Mouse (Mus musculus) adipocyte (in vitro differentiated cells): ENCODE measurements around the gene Ccl17.
"Not testable (repeated sequence)": the region's sequence is repeated elsewhere in the genome, so short reads cannot be mapped to it uniquely, and the experiment has no call there.

ENCODE experiments used
- DNase-seq: peaks from one replicate; pipeline ENCODE4 v3.0.0-alpha.2; 2016; ENCODE audit warnings: low spot score

Ccl17 gene

GRCm38 (mm10) chr8:94826210-94826609 is 16.0 kb downstream of the Ccl17 start:
- DNase-seq: no peak

- DNase-seq: no peak
Measured at GRCm38 (mm10) chr8:94828284-94828683, 18.0 kb downstream of the Ccl17 start.

- not testable (repeated sequence) for DNase-seq
Measured at GRCm38 (mm10) chr8:94833901-94834405, 23.7 kb downstream of the Ccl17 start.

GRCm38 (mm10) chr8:94835751-94836150 is 25.5 kb downstream of the Ccl17 start:
- not testable (repeated sequence) for DNase-seq

- no peak for DNase-seq
Measured at GRCm38 (mm10) chr8:94836456-94837240, 26.4 kb downstream of the Ccl17 start.

GRCm38 (mm10) chr8:94837662-94838574 is 27.7 kb downstream of the Ccl17 start, which contains the start of the genes Coq9 and Ciapin1:
Gene Coq9 (plus strand): TSS chr8:94838321.
Gene Ciapin1 (minus strand): TSS chr8:94838358.
- peak; percentile 94 for DNase-seq

- peak; percentile 85 for DNase-seq
Measured at GRCm38 (mm10) chr8:94838600-94838999, 28.3 kb downstream of the Ccl17 start.

- DNase-seq: no peak
Measured at GRCm38 (mm10) chr8:94841183-94841582, 30.9 kb downstream of the Ccl17 start.

GRCm38 (mm10) chr8:94850049-94850448 is 39.8 kb downstream of the Ccl17 start:
- no peak for DNase-seq

GRCm38 (mm10) chr8:94854761-94855160 is 44.5 kb downstream of the Ccl17 start:
- not testable (repeated sequence) for DNase-seq

- no peak for DNase-seq
Measured at GRCm38 (mm10) chr8:94857011-94857345, 46.7 kb downstream of the Ccl17 start.

GRCm38 (mm10) chr8:94857346-94858173 is 47.3 kb downstream of the Ccl17 start, which contains the start of gene Polr2c:
Gene Polr2c (plus strand): TSS chr8:94857450.
- DNase-seq: peak; percentile 85

GRCm38 (mm10) chr8:94861352-94861910 is 51.2 kb downstream of the Ccl17 start:
- DNase-seq: peak; percentile 72
